Mouse (Mus musculus): ENCODE results near the gene Stk39.

Gene Stk39

GRCm38 (mm10) chr2:68343751-68344150 is 128.3 kb downstream of the Stk39 start:
- no peak for DNase-seq (ENCODE audit: low spot score)

- DNase-seq (ENCODE audit: low spot score) = no peak
Observed at GRCm38 (mm10) chr2:68342122-68342646, 129.9 kb downstream of the Stk39 start.

- DNase-seq (ENCODE audit: low spot score) = no peak
Observed at GRCm38 (mm10) chr2:68336913-68337312, 135.2 kb downstream of the Stk39 start.

GRCm38 (mm10) chr2:68334945-68335344 is 137.1 kb downstream of the Stk39 start:
- DNase-seq (ENCODE audit: low spot score) = no peak

- peak; percentile 43 for DNase-seq (ENCODE audit: low spot score)
Observed at GRCm38 (mm10) chr2:68325306-68325705, 146.8 kb downstream of the Stk39 start.

GRCm38 (mm10) chr2:68321230-68321629 is 150.8 kb downstream of the Stk39 start:
- DNase-seq (ENCODE audit: low spot score) = no peak

- DNase-seq (ENCODE audit: low spot score) = peak; percentile 50
Observed at GRCm38 (mm10) chr2:68320670-68321069, 151.4 kb downstream of the Stk39 start.

- DNase-seq (ENCODE audit: low spot score) = no peak
Observed at GRCm38 (mm10) chr2:68318452-68318851, 153.6 kb downstream of the Stk39 start.

- no peak for DNase-seq (ENCODE audit: low spot score)
Observed at GRCm38 (mm10) chr2:68317895-68318294, 154.2 kb downstream of the Stk39 start.

GRCm38 (mm10) chr2:68317452-68317851 is 154.6 kb downstream of the Stk39 start:
- no peak for DNase-seq (ENCODE audit: low spot score)

- DNase-seq (ENCODE audit: low spot score) = no peak
Observed at GRCm38 (mm10) chr2:68315258-68315657, 156.8 kb downstream of the Stk39 start.

- DNase-seq (ENCODE audit: low spot score) = no peak
Observed at GRCm38 (mm10) chr2:68310121-68310520, 161.9 kb downstream of the Stk39 start.

GRCm38 (mm10) chr2:68306519-68306918 is 165.5 kb downstream of the Stk39 start:
- no peak for DNase-seq (ENCODE audit: low spot score)

GRCm38 (mm10) chr2:68304771-68305460 is 167.2 kb downstream of the Stk39 start:
- no peak for DNase-seq (ENCODE audit: low spot score)

- no peak for DNase-seq (ENCODE audit: low spot score)
Observed at GRCm38 (mm10) chr2:68301811-68302542, 170.1 kb downstream of the Stk39 start.

- DNase-seq (ENCODE audit: low spot score) = no peak
Observed at GRCm38 (mm10) chr2:68298356-68298755, 173.7 kb downstream of the Stk39 start.

GRCm38 (mm10) chr2:68297955-68298354 is 174.1 kb downstream of the Stk39 start:
- DNase-seq (ENCODE audit: low spot score) = no peak

GRCm38 (mm10) chr2:68296743-68297142 is 175.3 kb downstream of the Stk39 start:
- DNase-seq (ENCODE audit: low spot score) = no peak

- DNase-seq (ENCODE audit: low spot score) = no peak
Observed at GRCm38 (mm10) chr2:68292539-68293320, 179.3 kb downstream of the Stk39 start.

GRCm38 (mm10) chr2:68291895-68292294 is 180.2 kb downstream of the Stk39 start:
- DNase-seq (ENCODE audit: low spot score) = no peak

GRCm38 (mm10) chr2:68289961-68290360 is 182.1 kb downstream of the Stk39 start:
- no peak for DNase-seq (ENCODE audit: low spot score)

- DNase-seq (ENCODE audit: low spot score) = no peak
Observed at GRCm38 (mm10) chr2:68289177-68289576, 182.9 kb downstream of the Stk39 start.

- DNase-seq (ENCODE audit: low spot score) = no peak
Observed at GRCm38 (mm10) chr2:68288106-68288505, 184.0 kb downstream of the Stk39 start.
